Mouse (Mus musculus) cortical plate, adult 2 months (tissue): ENCODE data around the gene Itgae.

Source experiments
- CTCF ChIP-seq: fragments of 200-500 bp; IDR thresholded peaks from 2 replicates; pipeline ENCODE4 v1.5.1; 2011; ENCODE audit warnings: mild to moderate bottlenecking, control low read depth, low read length; ENCODE audit not compliant: insufficient read depth; ENCODE audit errors: extremely low read depth
- POLR2A ChIP-seq: fragments of 200-500 bp; IDR thresholded peaks from 2 replicates; pipeline ENCODE4 v1.6.1; 2011; ENCODE audit warnings: mild to moderate bottlenecking, low read length, control low read depth; ENCODE audit not compliant: insufficient read depth; ENCODE audit errors: extremely low read depth

DNA sequence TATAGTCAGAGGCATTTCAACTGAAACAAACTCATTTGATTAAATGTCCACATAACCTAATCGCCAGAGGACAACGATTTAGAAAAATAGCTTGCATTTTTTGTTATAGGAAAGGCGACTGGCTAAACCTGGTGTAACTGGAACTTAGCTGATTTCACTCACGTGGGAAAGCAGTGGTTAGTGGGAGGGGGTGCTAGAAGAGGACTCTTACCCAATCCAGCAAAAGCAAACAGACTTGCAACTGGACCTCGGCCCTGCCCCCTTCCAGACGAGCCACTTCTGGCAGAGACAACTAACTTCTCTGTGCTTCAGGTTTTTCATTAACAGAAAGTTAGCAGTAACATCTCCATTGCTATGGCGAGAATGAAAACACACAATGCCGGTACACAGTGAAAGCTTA lies 85.2 kb downstream of the Itgae start:
- TF ChIP-seq CTCF (no peak), POLR2A (no peak)
